ENCODE assay signal across 16 mouse cellular contexts in the genomic region with DNA sequence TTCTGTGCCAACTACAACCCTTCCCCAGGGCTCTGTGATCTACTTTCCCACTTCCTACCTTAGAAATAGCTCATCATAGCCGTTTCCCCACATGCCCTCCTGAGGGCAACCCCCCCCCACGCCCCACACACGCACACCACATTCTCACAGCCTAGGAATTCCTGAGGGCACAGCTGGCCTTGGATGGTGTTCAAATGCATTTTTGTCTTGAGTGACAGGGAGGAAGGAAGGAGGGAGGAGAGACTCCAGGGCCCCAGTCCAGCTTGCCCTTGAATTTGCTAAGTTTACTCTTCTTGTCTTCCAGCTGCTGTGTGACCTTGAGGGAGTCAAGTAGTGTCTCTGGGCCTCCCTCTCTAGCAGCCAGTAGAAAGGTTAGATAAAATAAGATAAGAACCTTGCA. TPM values are rescaled to one million over a fixed set of nuclear protein-coding genes. Genes with fewer than 3 reads are reported as not detected.
DNase-seq lines count a peak whose midpoint lies in the region; ATAC-seq and TF ChIP-seq lines count a peak whose summit lies in the region.
"Had no signal": no experiment of that assay in that cellular context is flagged by ENCODE, and none has a peak within 500 bp of the region (broad histone marks: within the 10 kb centered on the region; RNA-seq: fewer than 3 reads in every experiment).

No protein-coding gene starts in this region.

- H3K4me3 ChIP-seq in limb, embryonic 14.5 days (replicated peaks; ENCODE audit: low read length): no peak overlapping the region
- no peak overlapping the region for H3K4me3 ChIP-seq in limb, embryonic 10.5 days
- H3K4me3 ChIP-seq in E14TG2a.4 (replicated peaks; ENCODE audit: low read length): peak overlapping the region; percentile 57
- H3K4me3 ChIP-seq in midbrain, embryonic 11.5 days (ENCODE audit: low read depth, low read length): no peak overlapping the region
- H3K4me3 ChIP-seq: heart, embryonic 12.5 days; liver, embryonic 12.5 days had no signal

- H3K27me3 ChIP-seq in limb, embryonic 14.5 days (ENCODE audit: control insufficient read depth, insufficient read depth, low read length): no peaks in the 10 kb centered on the region
- H3K27me3 ChIP-seq in limb, embryonic 10.5 days (ENCODE audit: low read depth, poor library complexity, severe bottlenecking): no peaks in the 10 kb centered on the region
- no peaks in the 10 kb centered on the region for H3K27me3 ChIP-seq in E14TG2a.4 (ENCODE audit: insufficient read depth, low read length)
- H3K27me3 ChIP-seq in midbrain, embryonic 11.5 days (ENCODE audit: control insufficient read depth, insufficient read depth, low read length): no peaks in the 10 kb centered on the region
- H3K27me3 ChIP-seq: heart, embryonic 12.5 days had no signal

- DNase-seq in adrenal gland, postnatal 14 days: peak; percentile 53
- DNase-seq in adrenal gland, postnatal 4 days (ENCODE audit: low spot score in 2 of 2): no peak
- DNase-seq in limb, embryonic 14.5 days (ENCODE audit: low spot score): peak; percentile 19
- DNase-seq in limb, embryonic 10.5 days (ENCODE audit: low spot score): no peak
- DNase-seq in brain, embryonic 14.5 days (ENCODE audit: low read depth): peak; percentile 50
- no peak for DNase-seq in cerebellum, postnatal 36 days
- DNase-seq in midbrain, embryonic 11.5 days (ENCODE audit: low spot score, missing footprints): no peak
- DNase-seq: cerebellum, postnatal 10 days; gastrocnemius, postnatal 36 days; layer of hippocampus, postnatal 36 days; midbrain, embryonic 14.5 days; right cerebral cortex, postnatal 25 days had no signal

- no peaks in the 10 kb centered on the region for H3K36me3 ChIP-seq in limb, embryonic 14.5 days (ENCODE audit: control insufficient read depth, insufficient read depth, low read length)
- H3K36me3 ChIP-seq in limb, embryonic 10.5 days: no peaks in the 10 kb centered on the region
- H3K36me3 ChIP-seq in E14TG2a.4 (ENCODE audit: insufficient read depth, low read length): no peaks in the 10 kb centered on the region
- no peaks in the 10 kb centered on the region for H3K36me3 ChIP-seq in midbrain, embryonic 11.5 days (ENCODE audit: control insufficient read depth, insufficient read depth, low read length)
- H3K36me3 ChIP-seq: heart, embryonic 12.5 days; liver, embryonic 12.5 days had no signal

- H3K27ac ChIP-seq in limb, embryonic 14.5 days (replicated peaks; ENCODE audit: low read depth, low read length): no peak overlapping the region
- H3K27ac ChIP-seq in limb, embryonic 10.5 days: no peak overlapping the region
- H3K27ac ChIP-seq in midbrain, embryonic 11.5 days (ENCODE audit: low read depth, low read length): no peak overlapping the region
- H3K27ac ChIP-seq: liver, embryonic 12.5 days; macrophage had no signal

- H3K4me2 ChIP-seq in limb, embryonic 14.5 days (replicated peaks; ENCODE audit: low read depth, low read length, severe bottlenecking): no peak overlapping the region
- H3K4me2 ChIP-seq in midbrain, embryonic 11.5 days: no peak overlapping the region
- H3K4me2 ChIP-seq: heart, embryonic 12.5 days; liver, embryonic 12.5 days had no signal

- H3K4me1 ChIP-seq in limb, embryonic 14.5 days (ENCODE audit: control insufficient read depth, insufficient read depth, low read length): no peaks in the 10 kb centered on the region
- 0 out of 2 replicates have a peak, but pooled peaks cover 3% of the 10 kb centered on the region for H3K4me1 ChIP-seq in limb, embryonic 10.5 days
- H3K4me1 ChIP-seq in E14TG2a.4 (replicated peaks; ENCODE audit: low read depth, low read length): peaks cover 94% of the 10 kb centered on the region
- H3K4me1 ChIP-seq in midbrain, embryonic 11.5 days (ENCODE audit: control insufficient read depth, insufficient read depth, low read length): no peaks in the 10 kb centered on the region
- H3K4me1 ChIP-seq: liver, embryonic 12.5 days had no signal

- no peaks in the 10 kb centered on the region for H3K9me3 ChIP-seq in limb, embryonic 14.5 days (ENCODE audit: control insufficient read depth, low read length)
- H3K9me3 ChIP-seq in limb, embryonic 10.5 days (replicated peaks): no peaks in the 10 kb centered on the region
- H3K9me3 ChIP-seq in E14TG2a.4 (ENCODE audit: low read length): no peaks in the 10 kb centered on the region
- H3K9me3 ChIP-seq in midbrain, embryonic 11.5 days (ENCODE audit: control insufficient read depth, low read length): no peaks in the 10 kb centered on the region
- H3K9me3 ChIP-seq: heart, embryonic 12.5 days; liver, embryonic 12.5 days had no signal

- no peak for ATAC-seq in limb, embryonic 14.5 days (ENCODE audit: low FRiP score, low read depth)
- no peak for ATAC-seq in midbrain, embryonic 11.5 days (ENCODE audit: low FRiP score)
- ATAC-seq: liver, embryonic 12.5 days had no signal

- TF ChIP-seq POLR2A in limb, embryonic 14.5 days (IDR thresholded peaks at IDR 0.05; ENCODE audit: borderline replicate concordance, extremely low read depth, insufficient read depth, insufficient read length): no peak
- no peak for TF ChIP-seq POLR2A in brain, embryonic 14.5 days (IDR thresholded peaks at IDR 0.05; ENCODE audit: borderline replicate concordance, extremely low read depth, insufficient read depth, insufficient read length, poor library complexity, severe bottlenecking)

- no peak overlapping the region for H3K9ac ChIP-seq in limb, embryonic 14.5 days (ENCODE audit: low read depth, low read length, severe bottlenecking)
- no peak overlapping the region for H3K9ac ChIP-seq in midbrain, embryonic 11.5 days (ENCODE audit: low read length)
- H3K9ac ChIP-seq: heart, embryonic 12.5 days; liver, embryonic 12.5 days had no signal

- WGBS in limb, embryonic 14.5 days: 22% methylated on average over 3 of the region's 3 CpGs
- WGBS in limb, embryonic 10.5 days: 61% methylated on average over 3 of the region's 3 CpGs
- WGBS in midbrain, embryonic 11.5 days: 72% methylated on average over 3 of the region's 3 CpGs

- TF ChIP-seq CTCF in E14TG2a.4 (conservative IDR thresholded peaks at IDR 0.05; ENCODE audit: low read length): no peak
- TF ChIP-seq CTCF in brain, embryonic 14.5 days (IDR thresholded peaks at IDR 0.05; ENCODE audit: borderline replicate concordance, extremely low read depth, insufficient read depth, insufficient read length): no peak

RNA-seq across cellular contexts. Expression of gene Inhbb, which starts 17.2 kb away (rescaled TPM):
- total RNA-seq in adrenal gland, postnatal 14 days (2021): 2.1 and 2.2 TPM in 2 replicates
- total RNA-seq in adrenal gland, postnatal 4 days (2021): 1 to 10 TPM; 4.2 to 5.0 TPM
- polyA plus RNA-seq in limb, embryonic 14.5 days (2012; rRNA removed): 2.8 and 2.9 TPM in 2 replicates
- 1.5 and 1.6 TPM in 2 replicates for polyA plus RNA-seq in limb, embryonic 14.5 days (2014; fragmentation: Nextera tagmentation; extraction: Ambion mirVana)
- 0.06 and 0.09 TPM in 2 replicates for polyA plus RNA-seq in limb, embryonic 10.5 days (2016; fragmentation: Nextera tagmentation; extraction: Ambion mirVana)
- polyA plus RNA-seq in brain, embryonic 14.5 days (2012; rRNA removed): 6.0 and 7.4 TPM in 2 replicates
- polyA plus RNA-seq in midbrain, embryonic 11.5 days (2014; fragmentation: Nextera tagmentation; extraction: Ambion mirVana): 0.37 and 0.51 TPM in 2 replicates

Comparison
In these comparisons a context has a peak if more than half of its experiments do, and no peak if none do; other contexts are left out.
1. DNase-seq: peak in adrenal gland, postnatal 14 days (single experiment), limb, embryonic 14.5 days (single experiment) and brain, embryonic 14.5 days (single experiment); none in adrenal gland, postnatal 4 days (0 of 2), limb, embryonic 10.5 days (single experiment), cerebellum, postnatal 36 days (0 of 2) and midbrain, embryonic 11.5 days (single experiment).